Mouse (Mus musculus) heart, adult 2 months (tissue): ENCODE measurements around the gene Trmo. TPM values are rescaled to one million over a fixed set of nuclear protein-coding genes. Genes with fewer than 3 reads are reported as not detected.

Experiments
- DNase-seq, 2 experiments: peaks; one replicate each; pipeline ENCODE4 v3.0.0; 2021
- H3K27ac ChIP-seq: fragments of 200-600 bp; 2 replicates; pipeline ENCODE4 v1.8.1; 2022
- H3K27me3 ChIP-seq: fragments of 200-500 bp; 2 replicates; pipeline ENCODE4 v1.6.1; 2012; ENCODE audit warnings: mild to moderate bottlenecking, low read length, inconsistent platforms, mixed read lengths; ENCODE audit not compliant: control insufficient read depth, insufficient read depth
- H3K36me3 ChIP-seq: fragments of 200-500 bp; 2 replicates; pipeline ENCODE4 v1.6.1; 2012; ENCODE audit warnings: low read length, inconsistent platforms; ENCODE audit not compliant: control insufficient read depth, insufficient read depth
- H3K4me1 ChIP-seq: fragments of 200-500 bp; 2 replicates; pipeline ENCODE4 v1.6.1; 2011; ENCODE audit warnings: low read length; ENCODE audit not compliant: control insufficient read depth, insufficient read depth
- H3K4me3 ChIP-seq: fragments of 200-600 bp; 2 replicates; pipeline ENCODE4 v1.8.1; 2022
- H3K79me2 ChIP-seq: fragments of 200-500 bp; replicated peaks from 2 replicates; pipeline ENCODE4 v1.6.1; 2012; ENCODE audit warnings: mild to moderate bottlenecking, inconsistent platforms, low read length, moderate library complexity, mixed read lengths; ENCODE audit not compliant: control insufficient read depth, insufficient read depth
- H3K9ac ChIP-seq: fragments of 200-500 bp; 2 replicates; pipeline ENCODE4 v1.6.1; 2012; ENCODE audit warnings: low read depth, mild to moderate bottlenecking, control low read depth, inconsistent platforms, low read length, mixed read lengths
- CTCF ChIP-seq: fragments of 200-600 bp; IDR thresholded peaks from 2 replicates; pipeline ENCODE4 v1.8.1; 2022; ENCODE audit warnings: antibody characterized with exemption, mild to moderate bottlenecking, moderate library complexity
- EP300 ChIP-seq: fragments of 200-500 bp; IDR thresholded peaks from 2 replicates; pipeline ENCODE4 v1.6.1; 2011; ENCODE audit warnings: low read depth, low read length, control low read depth; ENCODE audit not compliant: insufficient read depth
- POLR2A ChIP-seq: fragments of 200-500 bp; IDR thresholded peaks from 2 replicates; pipeline ENCODE4 v1.6.1; 2011; ENCODE audit warnings: mild to moderate bottlenecking, low read depth, low read length, control low read depth; ENCODE audit not compliant: insufficient read depth
- WGBS: fragments of 180-500 bp; shearing (Covaris S2); methylation state at CpG from one replicate; pipeline ENCODE4 v1.1.7; 2018; 5-methylcytosine and 5-hydroxymethylcytosine counted together
- intact Hi-C: fragments of 180-260 bp; cut with DNase I; formaldehyde crosslinking; loops from one replicate; pipeline ENCODE4 v1.15.1; 2025
- long read RNA-seq: library from polyadenylated mRNA; stranded (forward); transcript quantifications from one replicate; pipeline ENCODE4 v2.0.0, GENCODE M21; 2021
- polyA plus RNA-seq: library from polyadenylated mRNA; depleted of rRNA; stranded (reverse); fragments of >200 nt; gene quantifications from 2 replicates; pipeline ENCODE4 v1.2.3, GENCODE M21; 2012; rRNA removed
- total RNA-seq, 2 experiments: library from RNA; stranded (reverse); gene quantifications; 2 replicates each; pipeline ENCODE4 v1.2.3; 2021

Trmo gene
- total RNA-seq (1 to 10 TPM; 3.8 to 4.1 TPM), polyA plus RNA-seq (3.7 and 5.3 TPM in 2 replicates)
- long read RNA-seq, partial matches to known transcripts = 0 of 3 reads
- long read RNA-seq, other reads (novel, unspliced or antisense) = 0 of 3 reads

DNA sequence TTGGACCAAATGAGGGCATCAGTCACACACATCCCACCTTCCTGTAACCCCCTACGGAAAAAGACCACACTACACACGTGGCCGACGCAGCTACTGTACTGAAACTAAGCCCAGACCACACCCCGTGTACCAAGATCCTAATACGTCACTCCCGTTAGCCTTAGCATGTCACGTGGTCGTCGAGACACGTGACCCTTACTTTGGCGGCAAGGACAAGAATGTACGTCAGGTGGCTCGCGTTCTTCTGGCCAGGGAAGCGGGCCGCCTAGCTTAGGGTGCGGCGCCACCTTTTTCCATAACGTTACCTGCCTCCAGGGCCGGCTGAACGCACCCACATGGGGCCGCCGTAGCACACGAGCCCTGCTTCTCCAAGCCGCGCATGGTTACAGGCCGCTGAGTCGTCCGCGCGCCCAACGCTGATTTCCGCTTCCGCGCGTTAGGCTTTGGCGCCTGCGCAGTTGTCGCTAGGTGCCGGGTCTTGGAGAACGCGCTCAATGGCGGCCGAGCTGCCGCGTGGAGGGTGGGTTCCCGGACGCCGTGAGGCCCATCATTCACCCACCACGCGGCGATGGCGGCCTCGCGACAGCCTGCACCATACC is at the start of gene Trmo:
Trmo (minus strand) TSS at position 425 of the 599 bp plus-strand sequence.
- peak; percentile 95 to 96 for DNase-seq
- peak within 1 kb of the TSS; percentile 94 for H3K27ac ChIP-seq
- under 1% methylated on average over 56 of the region's 56 CpGs for WGBS
- H3K4me1 ChIP-seq = no peaks in the 10 kb centered on the region; the same call in 1 of the 2 replicates
- H3K4me3 ChIP-seq = peak within 1 kb of the TSS; percentile 85
- peak within 1 kb of the TSS; percentile 80 for H3K9ac ChIP-seq
- H3K27me3 ChIP-seq = no peaks in the 10 kb centered on the region
- no peaks in the 10 kb centered on the region for H3K79me2 ChIP-seq
- TF ChIP-seq CTCF = no peak
- TF ChIP-seq EP300 = peak; percentile 85
- peak; percentile 86 for TF ChIP-seq POLR2A
- H3K36me3 ChIP-seq = no peaks in the 10 kb centered on the region
- intact Hi-C loops = loop anchor here (2.0 to 5.0 kb wide), 3 partner anchors 64 to 250 kb away; partner anchors contain the start of genes Ncbp1, Tstd2 and Xpa

DNA sequence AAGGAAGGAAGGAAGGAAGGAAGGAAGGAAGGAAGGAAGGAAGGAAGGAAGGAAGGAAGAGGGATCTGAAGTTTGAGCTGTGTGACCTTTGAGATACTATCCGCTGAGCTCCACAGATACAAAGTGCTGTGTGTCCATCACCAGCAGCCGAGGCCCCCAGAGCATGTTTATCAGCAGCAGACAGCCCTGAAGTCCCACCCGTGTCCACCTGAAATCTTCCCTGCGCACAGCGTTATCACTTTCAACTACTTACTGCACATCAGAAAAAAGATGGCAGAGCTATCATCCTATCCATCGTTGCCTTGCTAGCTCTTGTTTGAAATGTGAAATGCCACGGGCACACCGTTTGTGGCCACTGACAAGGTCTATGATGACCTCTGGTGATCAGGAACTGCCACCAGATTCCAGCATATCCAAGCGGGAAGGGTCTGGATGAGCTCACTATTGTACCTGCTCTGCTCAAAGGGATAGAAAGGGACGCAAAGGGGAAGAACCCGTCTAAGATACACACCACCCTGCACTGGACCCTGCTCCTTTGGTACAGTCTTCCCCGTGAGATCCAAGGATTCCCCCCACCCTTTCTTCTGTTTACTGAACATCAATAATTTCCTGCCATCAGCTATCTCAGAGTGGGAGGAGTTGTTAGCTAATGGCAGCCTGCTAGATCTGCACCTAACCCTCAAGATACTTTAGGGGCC is 43.3 kb upstream of the Trmo start:
- Histone ChIP-seq H3K36me3 (no peaks in the 10 kb centered on the region), H3K27ac (no peak overlapping the region), H3K9ac (no peak overlapping the region), H3K4me1 (no peaks in the 10 kb centered on the region), H3K27me3 (no peaks in the 10 kb centered on the region), H3K79me2 (no peaks in the 10 kb centered on the region), H3K4me3 (no peak overlapping the region)
- DNase-seq = no peak
- WGBS = 75% methylated on average over 12 of the region's 12 CpGs
- no peak for TF ChIP-seq POLR2A
- no peak for TF ChIP-seq CTCF
- no peak for TF ChIP-seq EP300
- intact Hi-C loops = no loop called here

GRCm38 (mm10) chr4:46428903-46429499 is 39.8 kb upstream of the Trmo start:
- Histone ChIP-seq H3K9ac (no peak overlapping the region), H3K79me2 (no peaks in the 10 kb centered on the region), H3K36me3 (no peaks in the 10 kb centered on the region), H3K4me1 (no peaks in the 10 kb centered on the region), H3K27me3 (no peaks in the 10 kb centered on the region), H3K27ac (no peak overlapping the region), H3K4me3 (no peak overlapping the region)
- no peak for TF ChIP-seq POLR2A
- TF ChIP-seq EP300 = no peak
- no peak for TF ChIP-seq CTCF
- WGBS = 76% methylated on average over 10 of the region's 10 CpGs
- no peak for DNase-seq
- intact Hi-C loops = no loop called here

DNA sequence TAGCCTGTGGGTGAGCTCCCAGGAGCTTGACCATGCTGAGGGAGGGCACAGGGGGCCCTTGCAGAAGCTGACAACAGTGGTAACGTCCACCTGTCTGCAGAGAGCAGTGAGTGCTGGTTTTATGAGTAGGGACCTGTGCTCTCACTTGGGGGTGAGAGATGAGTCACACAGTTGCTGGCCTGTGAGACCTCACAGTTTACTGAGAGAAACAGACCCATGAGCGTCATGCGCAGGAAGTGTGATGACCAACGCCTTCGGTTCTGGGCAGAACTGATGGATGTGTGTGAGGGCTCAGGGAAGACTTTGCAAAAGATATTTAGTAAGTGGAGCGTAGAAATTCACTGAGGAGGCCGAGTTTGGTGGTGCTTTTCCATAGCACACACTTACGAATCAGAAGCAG is 33.4 kb upstream of the Trmo start:
- Histone ChIP-seq H3K36me3 (no peaks in the 10 kb centered on the region), H3K4me1 (no peaks in the 10 kb centered on the region), H3K27me3 (no peaks in the 10 kb centered on the region), H3K79me2 (no peaks in the 10 kb centered on the region), H3K9ac (no peak overlapping the region), H3K4me3 (no peak overlapping the region), H3K27ac (no peak overlapping the region)
- DNase-seq = no peak
- TF ChIP-seq EP300 (no peak), POLR2A (no peak), CTCF (no peak)
- WGBS = 78% methylated on average over 8 of the region's 8 CpGs
- intact Hi-C loops = no loop called here

- 45% methylated on average over 9 of the region's 9 CpGs for WGBS
- H3K4me1 ChIP-seq = no peaks in the 10 kb centered on the region
- intact Hi-C loops = no loop called here
- DNase-seq = no peak
- H3K79me2 ChIP-seq = no peaks in the 10 kb centered on the region
- H3K27ac ChIP-seq = no peak overlapping the region
- H3K36me3 ChIP-seq = no peaks in the 10 kb centered on the region
- H3K9ac ChIP-seq = no peak overlapping the region
- H3K27me3 ChIP-seq = no peaks in the 10 kb centered on the region
- TF ChIP-seq EP300 (no peak), CTCF (no peak), POLR2A (no peak)
- no peak overlapping the region for H3K4me3 ChIP-seq
These were observed 29.6 kb upstream of the Trmo start for GRCm38 (mm10) chr4:46418851-46419250.
